Mouse (Mus musculus): ENCODE measurements at regions not wholly inside any gene's neighbourhood (a gene's known extent, or its start where the extent isn't known, plus 50 kb on each side); places are given as distances from the start of the nearest gene placed in this dataset.
A peak's percentile ranks its signal among the peaks of the same experiment; 100 is the strongest.

GRCm38 (mm10) chrX:62368111-62368510 lies 84.8 kb downstream of the 4933402E13Rik start:
- DNase-seq (ENCODE audit: low spot score in 2 of 2): no peak

- peak in 1 of 2 experiments; percentile 16 for DNase-seq (ENCODE audit: low spot score in 2 of 2)
These were observed 56.9 kb upstream of the 4931400O07Rik start for GRCm38 (mm10) chrX:62410901-62411300.
